Mouse (Mus musculus) megakaryocyte, adult 5-6 weeks (primary cell): ENCODE measurements around the gene Prpf38b. TPM values are rescaled to one million over a fixed set of nuclear protein-coding genes. Genes with fewer than 3 reads are reported as not detected.
"Not testable (repeated sequence)": the region's sequence is repeated elsewhere in the genome, so short reads cannot be mapped to it uniquely, and the experiment has no call there.

Source experiments
- ATAC-seq: 2 replicates; pipeline ENCODE4 v1.8.0; 2016; ENCODE audit warnings: mild to moderate bottlenecking, inconsistent platforms; ENCODE audit not compliant: poor library complexity, severe bottlenecking
- total RNA-seq, 2 experiments: library from RNA; stranded (forward) in 1 of 2; stranded (reverse) in 1 of 2; fragments of 153-499, 151-499 nt in 1 of 2; fragments of 221-1000, 200-1000 nt in 1 of 2; gene quantifications; 2 replicates each; pipeline versions ENCODE4 v1.2.3 to v1.2.4; 2015 to 2017

Prpf38b gene
- total RNA-seq, 2 experiments from 2014 or later = 110 to 206 TPM

GRCm38 (mm10) chr3:108863091-108863490, 48.4 kb downstream of the Prpf38b start:
- no peak for ATAC-seq

GRCm38 (mm10) chr3:108862282-108862681, 49.2 kb downstream of the Prpf38b start:
- not testable (repeated sequence) for ATAC-seq

DNA sequence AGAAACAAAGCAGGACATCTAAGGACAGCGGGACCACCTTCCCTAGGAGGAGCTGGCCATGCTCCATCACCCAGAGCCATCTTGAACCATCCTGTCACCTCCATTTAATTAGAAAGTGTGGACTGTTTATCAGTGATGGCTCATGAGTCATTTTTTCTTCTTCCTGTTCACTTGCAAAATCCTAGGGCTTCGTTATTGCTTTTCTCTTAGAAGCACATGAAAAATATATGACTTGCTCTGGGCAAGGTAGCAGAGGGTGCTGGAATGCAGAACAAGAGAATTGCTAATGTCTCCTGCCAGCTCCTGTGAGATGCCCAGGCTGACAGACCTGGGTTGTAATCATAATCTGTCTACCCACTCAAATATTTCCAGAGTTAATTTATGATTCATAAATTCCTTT, 50.7 kb downstream of the Prpf38b start:
- no peak for ATAC-seq

- no peak for ATAC-seq
Measured at GRCm38 (mm10) chr3:108858231-108858770, 53.2 kb downstream of the Prpf38b start.

DNA sequence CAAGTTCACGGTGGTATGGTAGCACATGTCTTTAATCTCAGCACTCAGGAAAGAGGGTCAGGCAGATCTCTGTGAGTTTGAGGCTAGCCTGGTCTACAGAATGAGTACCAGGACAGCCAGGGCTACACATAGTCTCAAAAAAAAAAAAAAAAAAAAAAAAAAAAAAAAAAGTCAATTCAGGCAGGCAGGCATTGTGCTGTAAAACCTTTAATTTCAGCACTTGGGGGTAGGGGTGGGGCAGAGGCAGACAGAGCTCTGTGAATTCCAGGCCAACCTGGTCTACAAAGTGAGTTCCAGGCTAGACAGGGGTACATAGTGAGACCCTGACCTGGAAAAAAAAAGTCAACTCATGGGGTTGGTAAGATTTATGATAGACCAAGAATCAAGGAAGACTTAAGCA, 53.8 kb downstream of the Prpf38b start:
- no peak for ATAC-seq

- ATAC-seq = no peak
Measured at GRCm38 (mm10) chr3:108857124-108857470, 54.4 kb downstream of the Prpf38b start.

GRCm38 (mm10) chr3:108856386-108857123, 55.0 kb downstream of the Prpf38b start:
- ATAC-seq = no peak

DNA sequence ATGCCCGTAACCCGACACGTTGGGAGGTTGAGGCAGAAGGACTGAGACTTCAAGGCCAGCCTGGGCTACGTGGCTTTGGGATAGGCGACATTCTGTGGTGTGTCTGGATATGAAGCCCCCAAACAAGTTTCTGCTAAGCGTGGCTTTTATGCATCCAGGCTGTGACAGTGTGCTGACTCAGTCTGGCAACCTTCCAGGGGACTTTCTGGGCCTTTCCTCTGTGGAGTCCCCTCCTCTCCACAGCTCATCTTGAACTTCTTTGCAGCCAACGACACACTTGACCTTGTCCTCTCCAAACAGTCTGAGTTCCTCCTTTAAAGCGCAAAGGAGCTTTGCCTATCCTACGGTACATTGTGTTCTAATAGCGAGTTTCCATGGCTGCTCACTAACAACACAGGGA, 55.7 kb downstream of the Prpf38b start:
- no peak for ATAC-seq

DNA sequence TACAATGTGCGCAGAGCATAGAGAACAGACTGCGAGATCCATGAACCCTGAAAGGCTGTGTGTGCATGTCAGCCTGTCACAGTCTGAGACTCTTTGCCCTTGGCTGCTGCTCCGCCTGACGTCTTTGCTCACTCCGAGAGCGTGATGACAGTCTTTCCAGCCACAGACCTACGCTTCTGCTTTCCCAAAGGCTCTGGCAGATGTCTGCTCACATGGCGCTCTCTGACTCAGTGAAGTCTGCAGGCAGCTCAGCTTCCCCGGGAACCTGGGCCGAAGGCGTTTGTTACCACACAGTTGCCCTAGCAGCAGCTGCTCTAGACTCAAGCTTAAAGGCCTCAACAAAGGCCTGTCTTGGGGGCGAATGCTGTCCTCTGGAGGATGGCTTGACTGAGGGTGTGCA, 56.2 kb downstream of the Prpf38b start:
- ATAC-seq = peak; percentile 77

- ATAC-seq = no peak
Measured at GRCm38 (mm10) chr3:108853266-108853665, 58.3 kb downstream of the Prpf38b start.

Other genes with a start within 250 kb of the Prpf38b start
- gene Gpsm2, start 189.4 kb downstream of the Prpf38b start, total RNA-seq (2015) = 32.1 and 37.2 TPM in 2 replicates
- gene Gpsm2, start 189.4 kb downstream of the Prpf38b start, total RNA-seq (2017) = 49.9 and 50.4 TPM in 2 replicates
- gene Aknad1, start 172.1 kb downstream of the Prpf38b start, total RNA-seq (2015) = 0.07 TPM in 1 of 2 replicates, not detected in the other
- gene Aknad1, start 172.1 kb downstream of the Prpf38b start, total RNA-seq (2017) = 0.26 TPM in 1 of 2 replicates, not detected in the other
- 58.2 and 59.6 TPM in 2 replicates for gene Stxbp3, start 71.2 kb downstream of the Prpf38b start, total RNA-seq (2015)
- gene Stxbp3, start 71.2 kb downstream of the Prpf38b start, total RNA-seq (2017) = 50.4 and 51.9 TPM in 2 replicates
- gene Fndc7, start 21.7 kb downstream of the Prpf38b start, total RNA-seq (2015) = 0.07 TPM in 1 of 2 replicates, not detected in the other
- 0.12 and 0.44 TPM in 2 replicates for gene Fndc7, start 21.7 kb downstream of the Prpf38b start, total RNA-seq (2017)
- 0.11 TPM in 1 of 2 replicates, not detected in the other for gene Henmt1, start 28.1 kb upstream of the Prpf38b start, total RNA-seq (2015)
- 0.45 TPM in 1 of 2 replicates, not detected in the other for gene Henmt1, start 28.1 kb upstream of the Prpf38b start, total RNA-seq (2017)
- gene Gm9857, start 28.7 kb upstream of the Prpf38b start, total RNA-seq (2015) = not detected in 2 replicates
- gene Gm9857, start 28.7 kb upstream of the Prpf38b start, total RNA-seq (2017) = not detected in 2 replicates
- 30.7 and 33.5 TPM in 2 replicates for gene Fam102b, start 115.9 kb upstream of the Prpf38b start, total RNA-seq (2015)
- gene Fam102b, start 115.9 kb upstream of the Prpf38b start, total RNA-seq (2017) = 41.3 and 42.0 TPM in 2 replicates
- gene Slc25a54, start 168.7 kb upstream of the Prpf38b start, total RNA-seq (2015) = not detected in 2 replicates
- gene Slc25a54, start 168.7 kb upstream of the Prpf38b start, total RNA-seq (2017) = not detected in 2 replicates
- gene Slc25a24, start 211.4 kb upstream of the Prpf38b start, total RNA-seq (2015) = 79.2 and 86.8 TPM in 2 replicates
- gene Slc25a24, start 211.4 kb upstream of the Prpf38b start, total RNA-seq (2017) = 87.0 and 90.7 TPM in 2 replicates